ENCODE assay signal across 8 mouse cellular contexts in the genomic region with DNA sequence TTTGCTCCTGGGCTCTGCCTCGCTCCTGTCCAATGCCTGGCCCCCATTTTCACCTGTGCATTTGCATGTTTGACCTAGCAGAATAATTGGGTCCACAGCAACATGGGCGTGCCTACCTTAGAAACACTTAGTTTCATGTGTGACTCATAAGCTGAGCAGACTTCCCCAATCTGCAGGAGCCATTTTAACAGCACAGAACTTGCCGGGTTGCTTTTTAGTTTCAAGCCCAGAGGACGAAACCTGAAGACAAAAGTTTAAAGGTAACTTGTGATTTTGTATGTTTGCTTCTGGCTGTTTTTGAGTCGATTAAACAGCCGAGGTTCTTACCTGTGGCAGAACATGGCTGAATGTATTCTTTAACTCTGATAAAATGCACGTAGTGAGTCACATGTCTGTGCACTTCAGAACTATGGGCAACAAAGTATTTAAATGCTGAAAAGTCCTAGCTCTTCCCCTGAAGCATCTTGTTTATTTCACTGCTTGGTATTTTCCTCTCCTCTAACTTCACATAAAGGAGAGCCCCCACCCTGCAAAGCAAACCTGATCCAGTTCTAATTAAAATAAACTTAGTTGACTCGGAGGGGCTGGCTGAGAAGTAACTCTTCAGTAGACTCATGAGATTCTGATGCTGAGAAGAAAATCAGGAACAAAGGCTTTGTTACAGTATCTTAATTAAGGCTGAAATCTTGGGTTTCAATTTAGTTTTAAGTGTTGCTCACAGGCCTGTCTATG. TPM values are rescaled to one million over a fixed set of nuclear protein-coding genes. Genes with fewer than 3 reads are reported as not detected.
A peak's percentile ranks its signal among the peaks of the same experiment; 100 is the strongest.
DNase-seq lines count a peak whose midpoint lies in the region; ATAC-seq and TF ChIP-seq lines count a peak whose summit lies in the region.

No protein-coding gene starts in this region.

- no peak overlapping the region for H3K9ac ChIP-seq in limb, embryonic 14.5 days (ENCODE audit: low read depth, low read length, severe bottlenecking)

- H3K4me1 ChIP-seq in G1E (ENCODE audit: insufficient read depth, low read depth, low read length): peaks cover 45% of the 10 kb centered on the region
- H3K4me1 ChIP-seq in limb, embryonic 14.5 days (ENCODE audit: control insufficient read depth, insufficient read depth, low read length): peaks cover 4% of the 10 kb centered on the region
- no peaks in the 10 kb centered on the region for H3K4me1 ChIP-seq in cerebellum, adult 2 months (ENCODE audit: control insufficient read depth, insufficient read depth, low read length)

- TF ChIP-seq CTCF in G1E (IDR thresholded peaks at IDR 0.05; ENCODE audit: low read depth, low read length): no peak
- no peak for TF ChIP-seq CTCF in cerebellum, adult 2 months (IDR thresholded peaks at IDR 0.05; ENCODE audit: borderline replicate concordance, insufficient read depth, low read depth, low read length)

- peaks cover 16% of the 10 kb centered on the region for H3K36me3 ChIP-seq in G1E (replicated peaks)
- no peaks in the 10 kb centered on the region for H3K36me3 ChIP-seq in limb, embryonic 14.5 days (ENCODE audit: control insufficient read depth, insufficient read depth, low read length)

- 48% methylated on average over 8 of the region's 8 CpGs for WGBS in limb, embryonic 14.5 days
- WGBS in cerebellum, adult 2 months: 80% methylated on average over 8 of the region's 8 CpGs

- no peaks in the 10 kb centered on the region for H3K9me3 ChIP-seq in G1E (replicated peaks)
- no peaks in the 10 kb centered on the region for H3K9me3 ChIP-seq in limb, embryonic 14.5 days (ENCODE audit: control insufficient read depth, low read length)

- no peak for TF ChIP-seq POLR2A in limb, embryonic 14.5 days (IDR thresholded peaks at IDR 0.05; ENCODE audit: borderline replicate concordance, extremely low read depth, insufficient read depth, insufficient read length)
- no peak for TF ChIP-seq POLR2A in cerebellum, adult 2 months (IDR thresholded peaks at IDR 0.05; ENCODE audit: borderline replicate concordance, insufficient read depth, low read length)

- DNase-seq in G1E (ENCODE audit: low spot score) (peak; percentile 57), adipocyte (ENCODE audit: low spot score) (no peak)
- DNase-seq in c-Kit-positive CD71-positive TER-119-positive erythroid progenitor cells, embryonic 14.5 days (ENCODE audit: low spot score): peak; percentile 65
- DNase-seq in limb, embryonic 14.5 days (ENCODE audit: low spot score): peak; percentile 22
- peak; percentile 87 for DNase-seq in naive thymus-derived CD4-positive, alpha-beta T cell, adult 2 months (ENCODE audit: low read depth)
- DNase-seq in cerebellum, adult 2 months: no peak
- DNase-seq in cerebellum, adult 11 months: no peak
- DNase-seq in right cerebral cortex, postnatal 4 days: no peak

- 0 out of 2 replicates have a peak overlapping the region, but pooled peaks have one; percentile 11 for H3K4me2 ChIP-seq in limb, embryonic 14.5 days (replicated peaks; ENCODE audit: low read depth, low read length, severe bottlenecking)

- H3K27ac ChIP-seq in limb, embryonic 14.5 days (replicated peaks; ENCODE audit: low read depth, low read length): no peak overlapping the region
- no peak overlapping the region for H3K27ac ChIP-seq in cerebellum, adult 2 months (ENCODE audit: insufficient read depth, low read length)

- H3K27me3 ChIP-seq in G1E (ENCODE audit: insufficient read depth, low read length): no peaks in the 10 kb centered on the region
- H3K27me3 ChIP-seq in limb, embryonic 14.5 days (ENCODE audit: control insufficient read depth, insufficient read depth, low read length): no peaks in the 10 kb centered on the region
- H3K27me3 ChIP-seq in cerebellum, adult 2 months (ENCODE audit: control insufficient read depth, insufficient read depth, low read length): no peaks in the 10 kb centered on the region

- peak overlapping the region; percentile 64 for H3K4me3 ChIP-seq in G1E (ENCODE audit: low read depth, low read length)
- H3K4me3 ChIP-seq in limb, embryonic 14.5 days (replicated peaks; ENCODE audit: low read length): no peak overlapping the region
- H3K4me3 ChIP-seq in cerebellum, adult 2 months (replicated peaks; ENCODE audit: insufficient read depth, low read depth, low read length): no peak overlapping the region

- ATAC-seq in G1E (ENCODE audit: extremely low read depth, insufficient number of reproducible peaks, low FRiP score, poor library complexity, severe bottlenecking): peak; percentile 87
- no peak for ATAC-seq in limb, embryonic 14.5 days (ENCODE audit: low FRiP score, low read depth)

RNA-seq across cellular contexts. Expression of a gene that starts 34.4 kb away (rescaled TPM):
- total RNA-seq in G1E (2014; fragmentation: Nextera tagmentation): 82.6 and 83.6 TPM in 2 replicates
- total RNA-seq in G1E (2017): 101 and 110 TPM in 2 replicates
- polyA plus RNA-seq in G1E (2012): 8.8 and 9.5 TPM in 2 replicates
- 16.5 and 22.6 TPM in 2 replicates for polyA plus RNA-seq in limb, embryonic 14.5 days (2012; rRNA removed)
- polyA plus RNA-seq in limb, embryonic 14.5 days (2014; fragmentation: Nextera tagmentation; extraction: Ambion mirVana): 44.1 and 47.2 TPM in 2 replicates
- 27.8 and 28.4 TPM in 2 replicates for polyA plus RNA-seq in cerebellum, adult 2 months (2012; rRNA removed)

RNA-seq across cellular contexts. Expression of a gene that starts 34.7 kb away (rescaled TPM):
- total RNA-seq in G1E (2014; fragmentation: Nextera tagmentation) (77.0 and 79.0 TPM in 2 replicates), G1E (2017) (127 and 141 TPM in 2 replicates)
- polyA plus RNA-seq in G1E (2012): 4.7 and 6.3 TPM in 2 replicates
- 12.7 and 15.3 TPM in 2 replicates for polyA plus RNA-seq in limb, embryonic 14.5 days (2012; rRNA removed)
- polyA plus RNA-seq in limb, embryonic 14.5 days (2014; fragmentation: Nextera tagmentation; extraction: Ambion mirVana): 15.8 and 18.7 TPM in 2 replicates
- 3.8 and 4.1 TPM in 2 replicates for polyA plus RNA-seq in cerebellum, adult 2 months (2012; rRNA removed)

Comparison
In these comparisons a context has a peak if more than half of its experiments do, and no peak if none do; other contexts are left out.
1. DNase-seq: peak in G1E (single experiment), c-Kit-positive CD71-positive TER-119-positive erythroid progenitor cells, embryonic 14.5 days (single experiment), limb, embryonic 14.5 days (single experiment) and naive thymus-derived CD4-positive, alpha-beta T cell, adult 2 months (single experiment); none in cerebellum, adult 2 months (0 of 2), adipocyte (single experiment), cerebellum, adult 11 months (single experiment) and right cerebral cortex, postnatal 4 days (single experiment).